Comparison of ENCODE assay signal across 8 mouse cellular contexts in the genomic region with DNA sequence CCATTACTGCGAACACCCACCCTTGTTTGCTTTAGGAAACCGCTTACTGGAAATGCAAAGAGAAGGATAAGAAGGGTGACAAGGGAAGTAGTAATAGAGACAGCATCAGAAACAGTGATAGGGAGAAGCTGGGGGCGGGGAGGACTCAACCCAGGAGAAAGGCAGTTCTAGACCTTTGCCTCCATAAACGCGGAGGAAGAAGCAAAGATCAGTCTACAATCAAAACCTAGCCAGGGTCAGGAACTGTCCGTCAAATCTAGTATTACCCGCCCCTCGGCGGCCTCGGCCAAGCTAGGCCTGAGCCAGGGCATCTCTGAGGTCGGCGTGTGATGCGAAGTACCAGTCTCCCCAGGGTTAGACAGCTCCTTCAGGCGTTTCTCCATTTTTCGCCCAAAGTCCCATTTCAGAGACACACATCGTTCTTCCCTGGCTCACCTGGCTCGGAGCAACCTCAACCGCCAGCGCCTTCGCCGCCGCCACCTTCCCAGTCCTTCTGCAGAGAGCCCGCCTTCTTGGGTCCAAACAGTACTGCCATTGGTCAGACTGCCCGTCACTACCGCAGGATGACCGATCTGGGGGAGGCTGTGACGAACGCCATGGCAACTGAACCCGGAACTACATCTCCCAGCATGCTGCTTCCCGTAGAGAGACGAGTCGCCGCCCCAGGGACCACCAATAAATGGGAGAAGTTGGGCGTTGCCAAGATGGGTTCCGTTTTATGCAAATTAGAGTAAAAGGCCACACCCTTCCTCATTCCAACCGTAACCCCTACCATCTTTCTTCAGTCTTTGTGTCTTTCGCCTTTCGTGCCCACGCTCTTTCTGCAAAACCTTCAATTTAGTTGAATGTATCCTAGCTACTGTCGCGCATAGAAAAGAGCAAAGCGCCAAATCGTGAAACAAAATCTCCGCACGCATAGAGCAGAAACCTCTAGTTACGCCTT. TPM values are rescaled to one million over a fixed set of nuclear protein-coding genes. Genes with fewer than 3 reads are reported as not detected.
DNase-seq lines count a peak whose midpoint lies in the region; ATAC-seq lines count a peak whose summit lies in the region.

Cryzl1 (minus strand) TSS at position 853 of the 943 bp plus-strand sequence.

- H3K9ac ChIP-seq in forebrain, embryonic 14.5 days (ENCODE audit: low read length), result peak within 1 kb of the TSS; percentile 91
- H3K9ac ChIP-seq in neural tube, embryonic 15.5 days (replicated peaks), result peak within 1 kb of the TSS; percentile 78

- 2% methylated on average over 46 of the region's 46 CpGs for WGBS in forebrain, embryonic 14.5 days
- under 1% methylated on average over 46 of the region's 46 CpGs for WGBS in neural tube, embryonic 15.5 days

- ATAC-seq in forebrain, embryonic 14.5 days, result peak; percentile 95
- ATAC-seq in neural tube, embryonic 15.5 days (ENCODE audit: low FRiP score), result peak; percentile 94

- peaks cover 15% of the 10 kb centered on the region for H3K4me1 ChIP-seq in forebrain, embryonic 14.5 days (ENCODE audit: control insufficient read depth, insufficient read depth, low read length)
- H3K4me1 ChIP-seq in neural tube, embryonic 15.5 days, result peaks cover 41% of the 10 kb centered on the region

- peak within 1 kb of the TSS; percentile 93 for H3K4me3 ChIP-seq in forebrain, embryonic 14.5 days (ENCODE audit: low read depth, low read length)
- H3K4me3 ChIP-seq in neural tube, embryonic 15.5 days (replicated peaks), result peak within 1 kb of the TSS; percentile 84

- no peaks in the 10 kb centered on the region for H3K9me3 ChIP-seq in forebrain, embryonic 14.5 days (replicated peaks; ENCODE audit: control insufficient read depth, low read length)
- no peaks in the 10 kb centered on the region for H3K9me3 ChIP-seq in neural tube, embryonic 15.5 days (replicated peaks)

- H3K4me2 ChIP-seq in forebrain, embryonic 14.5 days (ENCODE audit: low read length), result peak within 1 kb of the TSS; percentile 63
- H3K4me2 ChIP-seq in neural tube, embryonic 15.5 days, result peak within 1 kb of the TSS; percentile 71

- peak within 1 kb of the TSS; percentile 97 for H3K27ac ChIP-seq in forebrain, embryonic 14.5 days (ENCODE audit: low read depth, low read length)
- peak within 1 kb of the TSS; percentile 98 for H3K27ac ChIP-seq in neural tube, embryonic 15.5 days (replicated peaks)

- intact Hi-C loops in heart, postnatal 14 days (cut with DNase I), result loop anchor here (5.0 to 10.0 kb wide), 2 partner anchors 36 to 576 kb away; partner anchors contain the start of gene Smim11

- H3K36me3 ChIP-seq in forebrain, embryonic 14.5 days (ENCODE audit: control insufficient read depth, insufficient read depth, low read length), result peaks cover 4% of the 10 kb centered on the region; the same call in 1 of the 2 replicates
- 0 out of 2 replicates have a peak, but pooled peaks cover 4% of the 10 kb centered on the region for H3K36me3 ChIP-seq in neural tube, embryonic 15.5 days

- no peaks in the 10 kb centered on the region for H3K27me3 ChIP-seq in forebrain, embryonic 14.5 days (replicated peaks; ENCODE audit: control insufficient read depth, insufficient read depth, low read length)
- no peaks in the 10 kb centered on the region for H3K27me3 ChIP-seq in neural tube, embryonic 15.5 days (replicated peaks)

- peak; percentile 100 for DNase-seq in ES-CJ7 (ENCODE audit: low read depth, low spot score)
- DNase-seq in cerebellum, adult 11 months, result peak; percentile 98
- DNase-seq in forebrain, embryonic 14.5 days (ENCODE audit: low spot score), result peak; percentile 100
- DNase-seq in heart, postnatal 14 days, result peak; percentile 96 to 98
- peak; percentile 99 for DNase-seq in layer of hippocampus, adult 11-12 months (ENCODE audit: low spot score)
- peak; percentile 99 to 100 for DNase-seq in lung, adult 18-20 months
- DNase-seq in testis, postnatal 14 days (ENCODE audit: low spot score), result peak; percentile 99

RNA-seq across cellular contexts. Expression of gene Cryzl1, which starts in this region (rescaled TPM):
- 104 and 119 TPM in 2 replicates for polyA plus RNA-seq in forebrain, embryonic 14.5 days (2014; fragmentation: Nextera tagmentation; extraction: Ambion mirVana)
- 10 to 100 TPM; 23.6 to 26.4 TPM for total RNA-seq in heart, postnatal 14 days (2021)
- polyA plus RNA-seq in neural tube, embryonic 15.5 days (2015; fragmentation: Nextera tagmentation; extraction: Ambion mirVana), result 98.8 and 113 TPM in 2 replicates

Comparison
In these comparisons a context has a peak if more than half of its experiments do, and no peak if none do; other contexts are left out.
1. Peak in every context shown above with its lines: DNase-seq, ATAC-seq, H3K4me3 ChIP-seq and H3K27ac ChIP-seq.